ENCODE assay signal across 8 mouse cellular contexts in the genomic region with DNA sequence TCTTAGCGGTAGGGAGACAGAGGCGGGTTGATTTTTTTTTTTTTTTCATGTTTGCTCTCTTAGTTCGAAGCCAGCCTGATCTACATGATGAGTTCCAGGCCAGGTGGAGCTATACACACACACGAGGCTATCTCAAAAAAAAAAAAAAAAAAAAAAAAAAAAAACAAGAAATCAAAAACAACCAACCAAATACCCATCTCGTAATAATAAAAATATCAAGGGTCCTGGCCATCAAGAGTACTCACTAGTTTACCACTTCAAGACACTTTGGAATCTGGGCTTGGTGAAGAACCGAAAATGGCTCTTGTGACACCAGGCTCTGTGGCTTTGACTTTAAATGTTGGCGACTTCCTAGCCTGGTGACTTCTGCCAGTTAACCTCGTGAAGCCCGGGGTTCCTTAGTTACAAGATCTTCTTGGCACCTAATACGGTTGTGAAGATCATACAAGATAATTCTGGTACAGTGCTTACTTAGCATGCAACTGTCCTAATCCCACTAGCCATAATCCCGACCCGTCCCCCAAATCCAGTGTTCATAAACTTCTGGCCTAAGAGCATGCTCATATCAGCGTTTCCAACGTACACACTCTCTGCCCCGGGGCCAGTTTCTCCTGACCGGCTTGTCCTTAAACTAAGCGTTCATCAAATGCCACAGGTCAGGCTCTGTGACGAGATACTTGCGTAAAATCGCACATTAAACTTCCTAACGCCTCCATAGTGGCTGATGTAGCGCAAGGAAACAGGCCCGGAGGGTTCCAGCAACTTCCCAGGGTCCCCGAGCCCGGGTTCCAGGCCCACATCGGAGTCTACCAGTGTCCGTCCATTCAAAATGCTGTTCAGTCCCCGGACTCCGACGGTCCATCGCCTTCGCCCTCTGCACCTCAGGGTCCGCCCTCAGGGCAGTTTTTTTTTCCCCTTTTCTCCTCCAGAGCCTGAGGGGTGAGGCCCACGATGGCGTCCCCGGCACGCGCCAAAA. TPM values are rescaled to one million over a fixed set of nuclear protein-coding genes. Genes with fewer than 3 reads are reported as not detected.
DNase-seq lines count a peak whose midpoint lies in the region; ATAC-seq and TF ChIP-seq lines count a peak whose summit lies in the region.

No protein-coding gene starts in this region.

- ATAC-seq in embryonic facial prominence, embryonic 12.5 days (ENCODE audit: insufficient number of reproducible peaks, insufficient read depth, low FRiP score, low TSS enrichment) = no peak; the same call in none of the 2 replicates
- ATAC-seq in kidney, embryonic 15.5 days (replicated peaks; ENCODE audit: low FRiP score) = 0 out of 2 replicates have a peak, but pooled peaks have one; percentile 4
- peak; percentile 41 for ATAC-seq in stomach, embryonic 16.5 days (ENCODE audit: insufficient read depth, low FRiP score)

- H3K9me3 ChIP-seq in E14TG2a.4 (ENCODE audit: low read length) = no peaks in the 10 kb centered on the region
- H3K9me3 ChIP-seq in embryonic facial prominence, embryonic 12.5 days = no peaks in the 10 kb centered on the region
- no peaks in the 10 kb centered on the region for H3K9me3 ChIP-seq in kidney, embryonic 15.5 days (replicated peaks)
- no peaks in the 10 kb centered on the region for H3K9me3 ChIP-seq in stomach, embryonic 16.5 days (replicated peaks; ENCODE audit: control insufficient read depth, low read length)

- H3K27me3 ChIP-seq in E14TG2a.4 (ENCODE audit: insufficient read depth, low read length) = no peaks in the 10 kb centered on the region
- H3K27me3 ChIP-seq in embryonic facial prominence, embryonic 12.5 days = no peaks in the 10 kb centered on the region
- H3K27me3 ChIP-seq in kidney, embryonic 15.5 days = no peaks in the 10 kb centered on the region
- no peaks in the 10 kb centered on the region for H3K27me3 ChIP-seq in stomach, embryonic 16.5 days (ENCODE audit: control insufficient read depth, insufficient read depth, low read length)

- 12% methylated on average over 38 of the region's 38 CpGs for WGBS in embryonic facial prominence, embryonic 12.5 days
- WGBS in kidney, embryonic 15.5 days = 13% methylated on average over 38 of the region's 38 CpGs
- WGBS in stomach, embryonic 16.5 days = 13% methylated on average over 38 of the region's 38 CpGs

- H3K9ac ChIP-seq in embryonic facial prominence, embryonic 12.5 days = peak overlapping the region; percentile 84
- peak overlapping the region; percentile 83 for H3K9ac ChIP-seq in kidney, embryonic 15.5 days
- peak overlapping the region; percentile 91 for H3K9ac ChIP-seq in stomach, embryonic 16.5 days (ENCODE audit: low read length)

- peak overlapping the region; percentile 97 for H3K4me3 ChIP-seq in E14TG2a.4 (replicated peaks; ENCODE audit: low read length)
- H3K4me3 ChIP-seq in embryonic facial prominence, embryonic 12.5 days = peak overlapping the region; percentile 86
- H3K4me3 ChIP-seq in kidney, embryonic 15.5 days (replicated peaks) = peak overlapping the region; percentile 89
- peak overlapping the region; percentile 83 for H3K4me3 ChIP-seq in stomach, embryonic 16.5 days (replicated peaks; ENCODE audit: low read length)

- no peaks in the 10 kb centered on the region; the same call in 1 of the 2 replicates for H3K36me3 ChIP-seq in E14TG2a.4 (ENCODE audit: insufficient read depth, low read length)
- no peaks in the 10 kb centered on the region for H3K36me3 ChIP-seq in embryonic facial prominence, embryonic 12.5 days
- no peaks in the 10 kb centered on the region for H3K36me3 ChIP-seq in kidney, embryonic 15.5 days
- H3K36me3 ChIP-seq in stomach, embryonic 16.5 days (ENCODE audit: control insufficient read depth, insufficient read depth, low read length) = no peaks in the 10 kb centered on the region

- 0 out of 2 replicates have a peak overlapping the region, but pooled peaks have one; percentile 63 for H3K27ac ChIP-seq in embryonic facial prominence, embryonic 12.5 days
- H3K27ac ChIP-seq in kidney, embryonic 15.5 days = peak overlapping the region; percentile 77
- peak overlapping the region; percentile 17 for H3K27ac ChIP-seq in stomach, embryonic 16.5 days (ENCODE audit: low read length)

- no peak for TF ChIP-seq CTCF in E14TG2a.4 (conservative IDR thresholded peaks at IDR 0.05; ENCODE audit: low read length)

- DNase-seq in layer of hippocampus, adult 11-12 months (ENCODE audit: low spot score) = peak; percentile 35
- DNase-seq in layer of hippocampus, postnatal 10 days (ENCODE audit: low spot score in 2 of 2) = no peak
- DNase-seq in heart, adult 8-10 months (ENCODE audit: low spot score) = peak; percentile 45
- DNase-seq in lung, postnatal 36 days = peak; percentile 39

- peaks cover 24% of the 10 kb centered on the region for H3K4me1 ChIP-seq in E14TG2a.4 (replicated peaks; ENCODE audit: low read depth, low read length)
- no peaks in the 10 kb centered on the region for H3K4me1 ChIP-seq in embryonic facial prominence, embryonic 12.5 days
- peaks cover 18% of the 10 kb centered on the region for H3K4me1 ChIP-seq in kidney, embryonic 15.5 days
- H3K4me1 ChIP-seq in stomach, embryonic 16.5 days (ENCODE audit: control insufficient read depth, insufficient read depth, low read length) = 0 out of 2 replicates have a peak, but pooled peaks cover 4% of the 10 kb centered on the region

- H3K4me2 ChIP-seq in embryonic facial prominence, embryonic 12.5 days (replicated peaks) = peak overlapping the region; percentile 83
- H3K4me2 ChIP-seq in kidney, embryonic 15.5 days = peak overlapping the region; percentile 98
- peak overlapping the region; percentile 96 for H3K4me2 ChIP-seq in stomach, embryonic 16.5 days (ENCODE audit: low read depth, low read length)

RNA-seq across cellular contexts. Expression of gene Slc16a1, which starts 0.8 kb away (rescaled TPM):
- total RNA-seq in layer of hippocampus, postnatal 10 days (2021) = 10 to 100 TPM; 76.3 to 82.4 TPM
- 30.8 and 35.7 TPM in 2 replicates for polyA plus RNA-seq in embryonic facial prominence, embryonic 12.5 days (2016; fragmentation: Nextera tagmentation; extraction: Ambion mirVana)
- 100 to 1,000 TPM; 150 to 176 (median 163) TPM for total RNA-seq in heart, adult 8-10 months (2022)
- 47.9 and 48.5 TPM in 2 replicates for polyA plus RNA-seq in kidney, embryonic 15.5 days (2015; fragmentation: Nextera tagmentation; extraction: Ambion mirVana)
- 36.6 and 36.8 TPM in 2 replicates for polyA plus RNA-seq in stomach, embryonic 16.5 days (2015; fragmentation: Nextera tagmentation; extraction: Ambion mirVana)

Comparison
In these comparisons a context has a peak if more than half of its experiments do, and no peak if none do; other contexts are left out.
1. DNase-seq: peak in layer of hippocampus, adult 11-12 months (single experiment), heart, adult 8-10 months (single experiment) and lung, postnatal 36 days (single experiment); none in layer of hippocampus, postnatal 10 days (0 of 2).
2. H3K27ac ChIP-seq: peak in every context shown above with its lines; median percentile 77 in kidney, embryonic 15.5 days; 63 in embryonic facial prominence, embryonic 12.5 days; 17 in stomach, embryonic 16.5 days.
3. Peak in every context shown above with its lines, with median percentiles within 50 percentile points of each other: H3K4me3 ChIP-seq, H3K4me2 ChIP-seq and H3K9ac ChIP-seq.